Mouse (Mus musculus) intestine, postnatal 0 days (tissue): ENCODE measurements around the gene Mob4. TPM values are rescaled to one million over a fixed set of nuclear protein-coding genes. Genes with fewer than 3 reads are reported as not detected.
"Not testable (repeated sequence)": the region's sequence is repeated elsewhere in the genome, so short reads cannot be mapped to it uniquely, and the experiment has no call there.

Source experiments
- ATAC-seq: fragments of 200-750 bp; cut with Nextera tagmentation; 2 replicates; pipeline ENCODE4 v1.8.0; 2017; ENCODE audit warnings: mild to moderate bottlenecking, moderate TSS enrichment, moderate library complexity
- H3K27ac ChIP-seq: fragments of 300-500 bp; sonication (generic); 2 replicates; pipeline ENCODE4 v1.5.1; 2014; ENCODE audit warnings: mild to moderate bottlenecking, low read depth, low read length, moderate library complexity
- H3K27me3 ChIP-seq: fragments of 300-500 bp; sonication (generic); replicated peaks from 2 replicates; pipeline ENCODE4 v1.6.1; 2014; ENCODE audit warnings: low read length, mixed read lengths; ENCODE audit not compliant: control insufficient read depth, insufficient read depth
- H3K36me3 ChIP-seq: fragments of 300-500 bp; sonication (generic); 2 replicates; pipeline ENCODE4 v1.6.1; 2014; ENCODE audit warnings: mild to moderate bottlenecking, moderate library complexity; ENCODE audit not compliant: control insufficient read depth, insufficient read depth
- H3K4me1 ChIP-seq: fragments of 300-500 bp; sonication (generic); replicated peaks from 2 replicates; pipeline ENCODE4 v1.6.1; 2014; ENCODE audit warnings: antibody characterized with exemption, low read length, mixed read lengths; ENCODE audit not compliant: control insufficient read depth, insufficient read depth
- H3K4me2 ChIP-seq: fragments of 300-500 bp; sonication (generic); replicated peaks from 2 replicates; pipeline ENCODE4 v1.6.1; 2014; ENCODE audit warnings: low read depth, mild to moderate bottlenecking, moderate library complexity
- H3K4me3 ChIP-seq: fragments of 300-500 bp; sonication (generic); 2 replicates; pipeline ENCODE4 v1.5.1; 2014; ENCODE audit warnings: low read depth, low read length
- H3K9ac ChIP-seq: fragments of 300-500 bp; sonication (generic); 2 replicates; pipeline ENCODE4 v1.6.1; 2014; ENCODE audit warnings: mild to moderate bottlenecking, low read depth, low read length
- H3K9me3 ChIP-seq: fragments of 300-500 bp; sonication (generic); 2 replicates; pipeline ENCODE4 v1.6.1; 2016; ENCODE audit warnings: mixed run types; ENCODE audit not compliant: control insufficient read depth
- CTCF ChIP-seq: sonication (generic); IDR thresholded peaks from 2 replicates; pipeline ENCODE4 v1.5.1; 2016; ENCODE audit warnings: low read depth, mild to moderate bottlenecking, control low read depth, antibody characterized with exemption, moderate library complexity
- WGBS: fragments of 180-500 bp; shearing (Covaris S2); extraction: QIAGEN DNeasy Blood & Tissue Kit; methylation state at CpG from one replicate; pipeline ENCODE4 v1.1.7; 2014; 5-methylcytosine and 5-hydroxymethylcytosine counted together
- polyA plus RNA-seq: library from polyadenylated mRNA; unstranded; fragments of >200 nt; fragmentation: Nextera tagmentation; extraction: Ambion mirVana; gene quantifications from 2 replicates; pipeline ENCODE4 v1.2.1, GENCODE M21; 2015

Mob4 gene
- polyA plus RNA-seq, 1 experiment from 2014 or later, result 87.1 TPM

GRCm38 (mm10) chr1:55107644-55108043 is 23.4 kb upstream of the Mob4 start:
- Histone ChIP-seq H3K27ac (no peak overlapping the region), H3K9ac (no peak overlapping the region), H3K36me3 (no peaks in the 10 kb centered on the region; the same call in 1 of the 2 replicates), H3K9me3 (no peaks in the 10 kb centered on the region), H3K27me3 (no peaks in the 10 kb centered on the region), H3K4me1 (no peaks in the 10 kb centered on the region), H3K4me3 (no peak overlapping the region), H3K4me2 (no peak overlapping the region; the same call in 1 of the 2 replicates)
- no peak for ATAC-seq
- WGBS, result 90% methylated on average over 1 of the region's 1 CpGs
- no peak for TF ChIP-seq CTCF

GRCm38 (mm10) chr1:55108473-55108872 is 22.6 kb upstream of the Mob4 start:
- TF ChIP-seq CTCF, result no peak
- H3K9me3 ChIP-seq, result no peaks in the 10 kb centered on the region
- 44% methylated on average over 2 of the region's 2 CpGs for WGBS
- H3K36me3 ChIP-seq, result no peaks in the 10 kb centered on the region; the same call in 1 of the 2 replicates
- H3K4me3 ChIP-seq, result no peak overlapping the region
- H3K4me1 ChIP-seq, result no peaks in the 10 kb centered on the region
- no peaks in the 10 kb centered on the region for H3K27me3 ChIP-seq
- no peak for ATAC-seq
- no peak overlapping the region for H3K27ac ChIP-seq
- H3K4me2 ChIP-seq, result no peak overlapping the region
- H3K9ac ChIP-seq, result no peak overlapping the region

GRCm38 (mm10) chr1:55109066-55109766 is 21.8 kb upstream of the Mob4 start:
- no peak for TF ChIP-seq CTCF
- WGBS, result 96% methylated on average over 4 of the region's 4 CpGs

GRCm38 (mm10) chr1:55123046-55123445 is 8.0 kb upstream of the Mob4 start:
- ATAC-seq, result no peak
- Histone ChIP-seq H3K9me3 (no peaks in the 10 kb centered on the region), H3K4me2 (no peak overlapping the region), H3K9ac (no peak overlapping the region), H3K27ac (no peak overlapping the region), H3K27me3 (no peaks in the 10 kb centered on the region), H3K4me1 (no peaks in the 10 kb centered on the region), H3K4me3 (no peak overlapping the region), H3K36me3 (no peaks in the 10 kb centered on the region)
- WGBS, result 78% methylated on average over 5 of the region's 5 CpGs
- no peak for TF ChIP-seq CTCF

More at GRCm38 (mm10) chr1:55109066-55109766, 21.8 kb upstream of the Mob4 start:
- Histone ChIP-seq H3K27me3 (no peaks in the 10 kb centered on the region), H3K4me2 (no peak overlapping the region), H3K27ac (no peak overlapping the region), H3K4me3 (no peak overlapping the region), H3K9me3 (no peaks in the 10 kb centered on the region), H3K4me1 (no peaks in the 10 kb centered on the region), H3K9ac (no peak overlapping the region), H3K36me3 (no peaks in the 10 kb centered on the region; the same call in 1 of the 2 replicates)
- no peak for ATAC-seq

GRCm38 (mm10) chr1:55123561-55123960 is 7.5 kb upstream of the Mob4 start:
- Histone ChIP-seq H3K36me3 (no peaks in the 10 kb centered on the region), H3K27me3 (no peaks in the 10 kb centered on the region), H3K4me3 (no peak overlapping the region), H3K9ac (no peak overlapping the region), H3K27ac (no peak overlapping the region), H3K4me1 (no peaks in the 10 kb centered on the region), H3K4me2 (no peak overlapping the region), H3K9me3 (no peaks in the 10 kb centered on the region)
- no peak for ATAC-seq
- no peak for TF ChIP-seq CTCF
- WGBS, result 69% methylated on average over 2 of the region's 2 CpGs

- not testable (repeated sequence) for H3K9ac ChIP-seq, ATAC-seq, H3K36me3 ChIP-seq, H3K27me3 ChIP-seq, H3K27ac ChIP-seq, H3K4me2 ChIP-seq, H3K4me3 ChIP-seq, H3K4me1 ChIP-seq, H3K9me3 ChIP-seq
- WGBS, result 95% methylated on average over 2 of the region's 2 CpGs
Measured at GRCm38 (mm10) chr1:55124136-55124535, 6.9 kb upstream of the Mob4 start.
